Comparison of ENCODE assay signal across 26 mouse cellular contexts in the genomic region with DNA sequence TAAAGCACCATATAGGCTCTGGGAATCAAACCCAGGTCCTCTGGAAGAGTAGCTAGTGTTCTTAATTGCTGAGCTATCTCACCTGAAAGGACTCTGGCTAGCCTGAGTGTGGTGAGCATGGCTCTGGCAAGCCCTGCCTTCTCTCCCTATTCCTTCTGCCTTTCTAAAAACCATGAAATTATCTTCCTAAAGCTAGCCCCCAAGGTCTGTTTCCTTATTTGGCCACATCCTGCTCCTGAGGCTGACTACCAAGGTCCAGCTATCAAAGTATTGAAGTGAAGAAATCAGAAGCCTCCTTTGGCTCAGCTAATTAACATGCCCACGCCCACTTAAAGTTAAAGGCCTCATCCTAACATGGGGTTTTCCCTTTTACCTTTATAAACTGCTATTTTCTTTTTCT. TPM values are rescaled to one million over a fixed set of nuclear protein-coding genes. Genes with fewer than 3 reads are reported as not detected.
A peak's percentile ranks its signal among the peaks of the same experiment; 100 is the strongest.
DNase-seq lines count a peak whose midpoint lies in the region; ATAC-seq and TF ChIP-seq lines count a peak whose summit lies in the region.
"Had no signal": no experiment of that assay in that cellular context is flagged by ENCODE, and none has a peak within 500 bp of the region (broad histone marks: within the 10 kb centered on the region; RNA-seq: fewer than 3 reads in every experiment).

No protein-coding gene starts in this region.

- H3K27me3 ChIP-seq in liver, embryonic 13.5 days, result no peaks in the 10 kb centered on the region
- no peaks in the 10 kb centered on the region for H3K27me3 ChIP-seq in liver, postnatal 0 days (ENCODE audit: insufficient read depth, low read length)
- H3K27me3 ChIP-seq in intestine, postnatal 0 days (replicated peaks; ENCODE audit: control insufficient read depth, insufficient read depth, low read length), result no peaks in the 10 kb centered on the region
- H3K27me3 ChIP-seq: heart, embryonic 13.5 days; kidney, embryonic 15.5 days; limb, embryonic 13.5 days; neural tube, embryonic 13.5 days; stomach, embryonic 15.5 days had no signal

- TF ChIP-seq EP300 in liver, postnatal 0 days (IDR thresholded peaks at IDR 0.05; ENCODE audit: low read depth), result no peak

- 62% methylated on average over 1 of the region's 1 CpGs for WGBS in liver, embryonic 13.5 days (ENCODE audit: insufficient replicate concordance)
- 88% methylated on average over 1 of the region's 1 CpGs for WGBS in liver, postnatal 0 days (ENCODE audit: insufficient replicate concordance)
- 80% methylated on average over 1 of the region's 1 CpGs for WGBS in intestine, postnatal 0 days

- H3K4me2 ChIP-seq in liver, embryonic 13.5 days, result no peak overlapping the region
- no peak overlapping the region for H3K4me2 ChIP-seq in liver, postnatal 0 days (ENCODE audit: low read depth, low read length)
- H3K4me2 ChIP-seq in intestine, postnatal 0 days (replicated peaks; ENCODE audit: low read depth), result no peak overlapping the region
- H3K4me2 ChIP-seq: heart, embryonic 13.5 days; kidney, embryonic 15.5 days; limb, embryonic 13.5 days; neural tube, embryonic 13.5 days; stomach, embryonic 15.5 days had no signal

- H3K4me3 ChIP-seq in liver, embryonic 13.5 days (replicated peaks), result no peak overlapping the region
- no peak overlapping the region for H3K4me3 ChIP-seq in liver, postnatal 0 days (ENCODE audit: low read depth, low read length)
- no peak overlapping the region for H3K4me3 ChIP-seq in intestine, postnatal 0 days (ENCODE audit: low read depth, low read length)
- H3K4me3 ChIP-seq: heart, embryonic 13.5 days; kidney, embryonic 15.5 days; limb, embryonic 13.5 days; neural tube, embryonic 13.5 days; stomach, embryonic 15.5 days had no signal

- DNase-seq in adrenal gland, adult 2 months, result peak; percentile 56
- DNase-seq in adrenal gland, postnatal 25 days, result no peak
- DNase-seq in liver, embryonic 13.5 days, result no peak
- no peak for DNase-seq in liver, postnatal 0 days
- DNase-seq in MEL-GATA-1-ER (ENCODE audit: extremely low read depth, low read depth), result peak; percentile 69
- no peak for DNase-seq in lung, postnatal 25 days (ENCODE audit: low spot score)
- DNase-seq: cerebellum, adult 9-10 months; forebrain, postnatal 0 days; gastrocnemius, postnatal 14 days; heart, adult 18-20 months; heart, postnatal 14 days; kidney, adult 11 months; kidney, postnatal 4 days; lung, adult 2 months; lung, postnatal 14 days; midbrain, embryonic 14.5 days; right cerebral cortex, adult 18-20 months; right cerebral cortex, postnatal 4 days; thymus, postnatal 36 days had no signal

- peaks cover 57% of the 10 kb centered on the region for H3K4me1 ChIP-seq in liver, embryonic 13.5 days (replicated peaks)
- peaks cover 30% of the 10 kb centered on the region for H3K4me1 ChIP-seq in liver, postnatal 0 days (ENCODE audit: insufficient read depth)
- 0 out of 2 replicates have a peak, but pooled peaks cover 4% of the 10 kb centered on the region for H3K4me1 ChIP-seq in intestine, postnatal 0 days (replicated peaks; ENCODE audit: control insufficient read depth, insufficient read depth, low read length)

- TF ChIP-seq CTCF in liver, postnatal 0 days (IDR thresholded peaks at IDR 0.05; ENCODE audit: low read depth), result no peak
- no peak for TF ChIP-seq CTCF in intestine, postnatal 0 days (IDR thresholded peaks at IDR 0.05; ENCODE audit: low read depth)

- H3K27ac ChIP-seq in liver, embryonic 13.5 days, result peak overlapping the region; percentile 35; the same call in 1 of the 2 replicates
- H3K27ac ChIP-seq in liver, postnatal 0 days (ENCODE audit: low read depth), result no peak overlapping the region
- no peak overlapping the region for H3K27ac ChIP-seq in intestine, postnatal 0 days (ENCODE audit: low read depth, low read length)
- H3K27ac ChIP-seq: heart, embryonic 13.5 days; hindbrain, postnatal 0 days; kidney, embryonic 15.5 days; limb, embryonic 13.5 days; neural tube, embryonic 13.5 days; stomach, embryonic 15.5 days had no signal

- H3K9me3 ChIP-seq in liver, embryonic 13.5 days (replicated peaks), result no peaks in the 10 kb centered on the region
- no peaks in the 10 kb centered on the region; the same call in 1 of the 2 replicates for H3K9me3 ChIP-seq in liver, postnatal 0 days (ENCODE audit: low read length)
- no peaks in the 10 kb centered on the region for H3K9me3 ChIP-seq in intestine, postnatal 0 days (ENCODE audit: control insufficient read depth)
- H3K9me3 ChIP-seq: heart, embryonic 13.5 days; kidney, embryonic 15.5 days; limb, embryonic 13.5 days; neural tube, embryonic 13.5 days; stomach, embryonic 15.5 days had no signal

- no peak for ATAC-seq in liver, embryonic 13.5 days (ENCODE audit: low read depth)
- ATAC-seq in liver, postnatal 0 days, result no peak
- no peak for ATAC-seq in intestine, postnatal 0 days
- ATAC-seq: forebrain, postnatal 0 days; hindbrain, postnatal 0 days had no signal

- H3K9ac ChIP-seq in liver, embryonic 13.5 days, result no peak overlapping the region
- no peak overlapping the region for H3K9ac ChIP-seq in liver, postnatal 0 days (replicated peaks)
- no peak overlapping the region for H3K9ac ChIP-seq in intestine, postnatal 0 days (ENCODE audit: low read depth, low read length)
- H3K9ac ChIP-seq: forebrain, postnatal 0 days; heart, embryonic 13.5 days; kidney, embryonic 15.5 days; limb, embryonic 13.5 days; neural tube, embryonic 13.5 days; stomach, embryonic 15.5 days had no signal

- H3K36me3 ChIP-seq in liver, embryonic 13.5 days, result peaks cover 13% of the 10 kb centered on the region
- H3K36me3 ChIP-seq in liver, postnatal 0 days (replicated peaks; ENCODE audit: insufficient read depth, low read length), result peaks cover 5% of the 10 kb centered on the region
- no peaks in the 10 kb centered on the region for H3K36me3 ChIP-seq in intestine, postnatal 0 days (ENCODE audit: control insufficient read depth, insufficient read depth)
- H3K36me3 ChIP-seq: stomach, embryonic 15.5 days had no signal

RNA-seq across cellular contexts. Expression of a gene that starts 2.1 kb away (rescaled TPM):
- total RNA-seq in adrenal gland, adult 2 months (2021), result 100 to 1,000 TPM; 225 to 258 TPM
- 212 and 287 TPM in 2 replicates for polyA plus RNA-seq in adrenal gland, adult 2 months (2012; rRNA removed)
- total RNA-seq in adrenal gland, postnatal 25 days (2021), result 269 and 281 TPM in 2 replicates
- polyA plus RNA-seq in liver, embryonic 13.5 days (2015; fragmentation: Nextera tagmentation; extraction: Ambion mirVana), result 122 and 126 TPM in 2 replicates
- 75.4 and 78.4 TPM in 2 replicates for polyA plus RNA-seq in liver, postnatal 0 days (2015; fragmentation: Nextera tagmentation; extraction: Ambion mirVana)
- 64.9 and 69.1 TPM in 2 replicates for polyA plus RNA-seq in intestine, postnatal 0 days (2015; fragmentation: Nextera tagmentation; extraction: Ambion mirVana)

RNA-seq across cellular contexts. Expression of a gene that starts 4.7 kb away (rescaled TPM):
- 10 to 100 TPM; 52.5 to 68.0 TPM for total RNA-seq in adrenal gland, adult 2 months (2021)
- 14.6 and 15.7 TPM in 2 replicates for polyA plus RNA-seq in adrenal gland, adult 2 months (2012; rRNA removed)
- 51.0 and 53.0 TPM in 2 replicates for total RNA-seq in adrenal gland, postnatal 25 days (2021)
- 38.1 and 42.0 TPM in 2 replicates for polyA plus RNA-seq in liver, embryonic 13.5 days (2015; fragmentation: Nextera tagmentation; extraction: Ambion mirVana)
- polyA plus RNA-seq in liver, postnatal 0 days (2015; fragmentation: Nextera tagmentation; extraction: Ambion mirVana), result 19.5 and 19.6 TPM in 2 replicates
- 31.3 and 32.4 TPM in 2 replicates for polyA plus RNA-seq in intestine, postnatal 0 days (2015; fragmentation: Nextera tagmentation; extraction: Ambion mirVana)

RNA-seq across cellular contexts. Expression of a gene that starts 26.0 kb away (rescaled TPM):
- total RNA-seq in adrenal gland, adult 2 months (2021), result 100 to 1,000 TPM; 220 to 347 TPM
- polyA plus RNA-seq in adrenal gland, adult 2 months (2012; rRNA removed), result 38.0 and 45.1 TPM in 2 replicates
- total RNA-seq in adrenal gland, postnatal 25 days (2021), result 243 and 326 TPM in 2 replicates
- 744 and 768 TPM in 2 replicates for polyA plus RNA-seq in liver, embryonic 13.5 days (2015; fragmentation: Nextera tagmentation; extraction: Ambion mirVana)
- polyA plus RNA-seq in liver, postnatal 0 days (2015; fragmentation: Nextera tagmentation; extraction: Ambion mirVana), result 388 and 399 TPM in 2 replicates
- 510 and 539 TPM in 2 replicates for polyA plus RNA-seq in intestine, postnatal 0 days (2015; fragmentation: Nextera tagmentation; extraction: Ambion mirVana)

RNA-seq across cellular contexts. Expression of a gene that starts 39.1 kb away (rescaled TPM):
- total RNA-seq in adrenal gland, adult 2 months (2021), result 10 to 100 TPM; 53.1 to 84.0 TPM
- 194 and 250 TPM in 2 replicates for polyA plus RNA-seq in adrenal gland, adult 2 months (2012; rRNA removed)
- 77.2 and 94.0 TPM in 2 replicates for total RNA-seq in adrenal gland, postnatal 25 days (2021)
- 120 and 127 TPM in 2 replicates for polyA plus RNA-seq in liver, embryonic 13.5 days (2015; fragmentation: Nextera tagmentation; extraction: Ambion mirVana)
- polyA plus RNA-seq in liver, postnatal 0 days (2015; fragmentation: Nextera tagmentation; extraction: Ambion mirVana), result 58.7 and 61.8 TPM in 2 replicates
- polyA plus RNA-seq in intestine, postnatal 0 days (2015; fragmentation: Nextera tagmentation; extraction: Ambion mirVana), result 75.7 and 77.1 TPM in 2 replicates

RNA-seq across cellular contexts. Expression of a gene that starts 52.2 kb away (rescaled TPM):
- total RNA-seq in adrenal gland, adult 2 months (2021), result 10 to 100 TPM; 45.8 to 70.1 TPM
- polyA plus RNA-seq in adrenal gland, adult 2 months (2012; rRNA removed), result 29.1 and 40.4 TPM in 2 replicates
- total RNA-seq in adrenal gland, postnatal 25 days (2021), result 74.5 and 77.0 TPM in 2 replicates
- 130 and 143 TPM in 2 replicates for polyA plus RNA-seq in liver, embryonic 13.5 days (2015; fragmentation: Nextera tagmentation; extraction: Ambion mirVana)
- 86.0 and 90.6 TPM in 2 replicates for polyA plus RNA-seq in liver, postnatal 0 days (2015; fragmentation: Nextera tagmentation; extraction: Ambion mirVana)
- 105 and 117 TPM in 2 replicates for polyA plus RNA-seq in intestine, postnatal 0 days (2015; fragmentation: Nextera tagmentation; extraction: Ambion mirVana)

Comparison
In these comparisons a context has a peak if more than half of its experiments do, and no peak if none do; other contexts are left out.
1. DNase-seq: peak in adrenal gland, adult 2 months (single experiment) and MEL-GATA-1-ER (single experiment); none in adrenal gland, postnatal 25 days (single experiment), liver, embryonic 13.5 days (single experiment), liver, postnatal 0 days (single experiment) and lung, postnatal 25 days (single experiment).